Mouse (Mus musculus) forebrain, embryonic 16.5 days (tissue): ENCODE results near the gene Sipa1l1. TPM values are rescaled to one million over a fixed set of nuclear protein-coding genes. Genes with fewer than 3 reads are reported as not detected.

Experiments used
- ATAC-seq: fragments of 200-750 bp; cut with Nextera tagmentation; 2 replicates; pipeline ENCODE4 v1.8.0; 2017; ENCODE audit warnings: mild to moderate bottlenecking, moderate library complexity
- H3K27ac ChIP-seq: fragments of 300-500 bp; sonication (generic); 2 replicates; pipeline ENCODE4 v1.5.1; 2014; ENCODE audit warnings: low read length, control low read depth
- H3K27me3 ChIP-seq: fragments of 300-500 bp; sonication (generic); replicated peaks from 2 replicates; pipeline ENCODE4 v1.6.1; 2014; ENCODE audit warnings: low read length; ENCODE audit not compliant: control insufficient read depth, insufficient read depth
- H3K36me3 ChIP-seq: fragments of 300-500 bp; sonication (generic); 2 replicates; pipeline ENCODE4 v1.6.1; 2014; ENCODE audit not compliant: control insufficient read depth, insufficient read depth
- H3K4me1 ChIP-seq: fragments of 300-500 bp; sonication (generic); replicated peaks from 2 replicates; pipeline ENCODE4 v1.6.1; 2014; ENCODE audit warnings: low read length; ENCODE audit not compliant: control insufficient read depth, insufficient read depth
- H3K4me2 ChIP-seq: fragments of 300-500 bp; sonication (generic); 2 replicates; pipeline ENCODE4 v1.6.1; 2014; ENCODE audit warnings: mild to moderate bottlenecking, low read length, control low read depth
- H3K4me3 ChIP-seq: fragments of 300-500 bp; sonication (generic); replicated peaks from 2 replicates; pipeline ENCODE4 v1.5.1; 2014; ENCODE audit warnings: mild to moderate bottlenecking, low read length, control low read depth
- H3K9ac ChIP-seq: fragments of 300-500 bp; sonication (generic); replicated peaks from 2 replicates; pipeline ENCODE4 v1.6.1; 2014; ENCODE audit warnings: low read depth, low read length, control low read depth
- H3K9me3 ChIP-seq: fragments of 300-500 bp; sonication (generic); 2 replicates; pipeline ENCODE4 v1.6.1; 2016; ENCODE audit warnings: low read length; ENCODE audit not compliant: control insufficient read depth
- WGBS: fragments of 180-500 bp; shearing (Covaris S2); extraction: QIAGEN DNeasy Blood & Tissue Kit; methylation state at CpG from one replicate; pipeline ENCODE4 v1.1.7; 2014; 5-methylcytosine and 5-hydroxymethylcytosine counted together
- polyA plus RNA-seq: library from polyadenylated mRNA; unstranded; fragments of >200 nt; fragmentation: Nextera tagmentation; extraction: Ambion mirVana; gene quantifications from 2 replicates; pipeline ENCODE4 v1.2.1, GENCODE M21; 2015

The Sipa1l1 gene
- polyA plus RNA-seq, 1 experiment from 2014 or later, result 26.8 TPM

- Histone ChIP-seq H3K27me3 (no peaks in the 10 kb centered on the region), H3K4me3 (no peak overlapping the region), H3K9ac (no peak overlapping the region), H3K4me1 (peaks cover 11% of the 10 kb centered on the region), H3K4me2 (no peak overlapping the region), H3K27ac (no peak overlapping the region), H3K9me3 (no peaks in the 10 kb centered on the region), H3K36me3 (no peaks in the 10 kb centered on the region)
- no peak for ATAC-seq
- 75% methylated on average over 2 of the region's 2 CpGs for WGBS
Observed at GRCm38 (mm10) chr12:82311593-82311992, 142.5 kb downstream of the Sipa1l1 start.

GRCm38 (mm10) chr12:82312091-82312820 lies 143.1 kb downstream of the Sipa1l1 start:
- Histone ChIP-seq H3K4me1 (peaks cover 11% of the 10 kb centered on the region), H3K27me3 (no peaks in the 10 kb centered on the region), H3K36me3 (no peaks in the 10 kb centered on the region), H3K4me2 (no peak overlapping the region), H3K27ac (no peak overlapping the region), H3K9me3 (no peaks in the 10 kb centered on the region), H3K4me3 (no peak overlapping the region), H3K9ac (no peak overlapping the region)
- 39% methylated on average over 17 of the region's 17 CpGs for WGBS
- peak; percentile 62; the same call in 1 of the 2 replicates for ATAC-seq

- H3K36me3 ChIP-seq, result no peaks in the 10 kb centered on the region
- no peak overlapping the region for H3K4me3 ChIP-seq
- ATAC-seq, result no peak
- no peak overlapping the region for H3K4me2 ChIP-seq
- no peaks in the 10 kb centered on the region for H3K9me3 ChIP-seq
- no peaks in the 10 kb centered on the region for H3K27me3 ChIP-seq
- H3K4me1 ChIP-seq, result peaks cover 11% of the 10 kb centered on the region
- WGBS, result 95% methylated on average over 3 of the region's 3 CpGs
- H3K9ac ChIP-seq, result no peak overlapping the region
- no peak overlapping the region for H3K27ac ChIP-seq
Observed at GRCm38 (mm10) chr12:82313091-82313490, 144.0 kb downstream of the Sipa1l1 start.

DNA sequence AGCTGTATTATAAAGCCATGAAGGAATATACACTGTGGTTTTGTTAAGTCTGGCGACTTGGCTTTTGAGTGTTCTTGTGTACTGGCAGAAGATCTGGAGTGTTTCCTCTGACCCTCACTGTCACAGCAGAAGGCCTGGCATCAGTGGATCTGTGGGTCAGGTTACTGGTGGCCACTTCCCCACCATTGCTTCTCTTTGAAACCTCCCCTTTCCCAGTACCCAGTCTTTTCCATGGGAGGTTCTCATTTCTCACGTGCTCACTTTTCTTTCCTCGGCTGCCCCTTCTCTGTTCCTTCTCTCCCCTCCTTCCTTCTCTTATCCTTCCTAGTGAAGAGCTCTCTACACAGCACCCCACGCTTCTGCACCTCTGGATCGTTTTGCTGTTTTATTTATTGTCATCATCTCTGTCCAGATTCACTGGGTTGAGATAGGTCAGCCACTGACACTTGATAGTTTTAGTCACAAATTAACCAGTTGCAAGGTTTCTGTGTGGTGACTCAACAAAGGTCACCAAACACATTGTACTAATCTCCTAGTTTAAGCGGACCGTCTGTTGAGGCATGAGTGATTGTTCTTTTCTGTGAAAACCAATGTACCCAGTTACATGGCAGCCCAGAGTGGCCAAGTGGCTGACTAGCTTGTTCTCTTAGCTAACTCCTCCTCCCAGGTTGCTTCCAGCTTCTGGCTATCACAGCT lies 150.5 kb downstream of the Sipa1l1 start:
- Histone ChIP-seq H3K4me1 (no peaks in the 10 kb centered on the region; the same call in 1 of the 2 replicates), H3K4me3 (no peak overlapping the region), H3K4me2 (no peak overlapping the region), H3K27me3 (no peaks in the 10 kb centered on the region), H3K9me3 (no peaks in the 10 kb centered on the region), H3K27ac (no peak overlapping the region), H3K36me3 (no peaks in the 10 kb centered on the region), H3K9ac (no peak overlapping the region)
- no peak for ATAC-seq
- 90% methylated on average over 7 of the region's 7 CpGs for WGBS

DNA sequence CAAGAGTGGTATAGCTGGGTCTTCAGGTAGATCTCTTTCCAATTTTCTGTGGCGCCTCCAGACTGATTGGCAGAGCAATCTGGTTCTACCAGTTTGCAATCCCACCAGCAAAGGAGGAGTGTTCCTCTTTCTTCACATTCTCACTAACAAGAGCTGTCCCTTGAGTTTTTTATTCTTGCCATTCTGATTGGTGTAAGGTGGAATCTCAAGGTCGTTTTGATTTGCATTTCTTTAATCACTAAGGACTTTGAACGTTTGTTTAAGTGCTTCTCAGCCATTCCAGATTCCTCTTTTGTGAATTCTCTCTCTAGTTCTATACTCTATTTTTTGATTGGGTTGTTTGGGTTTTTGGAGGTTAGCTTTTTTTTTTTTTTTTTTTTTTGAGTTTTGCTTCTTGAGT lies 151.1 kb downstream of the Sipa1l1 start:
- WGBS, result 51% methylated on average over 3 of the region's 3 CpGs
- Histone ChIP-seq H3K27me3 (no peaks in the 10 kb centered on the region), H3K9me3 (no peaks in the 10 kb centered on the region), H3K4me2 (no peak overlapping the region), H3K36me3 (no peaks in the 10 kb centered on the region), H3K27ac (no peak overlapping the region), H3K4me3 (no peak overlapping the region), H3K4me1 (no peaks in the 10 kb centered on the region; the same call in 1 of the 2 replicates), H3K9ac (no peak overlapping the region)
- no peak for ATAC-seq

- Histone ChIP-seq H3K9ac (no peak overlapping the region), H3K4me3 (no peak overlapping the region), H3K9me3 (no peaks in the 10 kb centered on the region), H3K4me2 (no peak overlapping the region), H3K27me3 (no peaks in the 10 kb centered on the region), H3K27ac (no peak overlapping the region), H3K36me3 (no peaks in the 10 kb centered on the region), H3K4me1 (no peaks in the 10 kb centered on the region; the same call in 1 of the 2 replicates)
- no peak for ATAC-seq
- WGBS, result 77% methylated on average over 8 of the region's 8 CpGs
Observed at GRCm38 (mm10) chr12:82321397-82321796, 152.3 kb downstream of the Sipa1l1 start.

DNA sequence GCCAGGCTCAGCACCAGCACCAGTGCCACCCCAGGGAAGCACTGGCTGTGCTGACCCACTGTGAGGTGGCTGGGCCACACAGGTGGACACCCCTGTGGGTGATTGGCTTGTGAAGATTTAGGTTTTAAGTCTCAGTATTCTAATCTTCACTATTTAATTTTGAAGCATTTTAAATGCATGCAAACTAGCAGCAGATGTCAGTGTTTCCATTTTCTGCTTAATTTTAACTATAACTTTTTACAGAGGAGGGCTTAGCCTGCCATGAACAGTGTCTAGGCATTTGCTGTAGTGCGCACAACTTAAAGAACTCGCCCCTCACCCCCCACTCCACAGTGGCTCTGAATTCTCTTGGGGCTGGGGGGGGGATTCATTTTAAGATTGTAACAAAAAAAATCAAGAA lies 152.7 kb downstream of the Sipa1l1 start:
- Histone ChIP-seq H3K36me3 (no peaks in the 10 kb centered on the region), H3K4me1 (no peaks in the 10 kb centered on the region; the same call in 1 of the 2 replicates), H3K4me2 (no peak overlapping the region), H3K27ac (no peak overlapping the region), H3K9ac (no peak overlapping the region), H3K27me3 (no peaks in the 10 kb centered on the region), H3K4me3 (no peak overlapping the region), H3K9me3 (no peaks in the 10 kb centered on the region)
- no peak for ATAC-seq
- WGBS, result 89% methylated on average over 2 of the region's 2 CpGs

DNA sequence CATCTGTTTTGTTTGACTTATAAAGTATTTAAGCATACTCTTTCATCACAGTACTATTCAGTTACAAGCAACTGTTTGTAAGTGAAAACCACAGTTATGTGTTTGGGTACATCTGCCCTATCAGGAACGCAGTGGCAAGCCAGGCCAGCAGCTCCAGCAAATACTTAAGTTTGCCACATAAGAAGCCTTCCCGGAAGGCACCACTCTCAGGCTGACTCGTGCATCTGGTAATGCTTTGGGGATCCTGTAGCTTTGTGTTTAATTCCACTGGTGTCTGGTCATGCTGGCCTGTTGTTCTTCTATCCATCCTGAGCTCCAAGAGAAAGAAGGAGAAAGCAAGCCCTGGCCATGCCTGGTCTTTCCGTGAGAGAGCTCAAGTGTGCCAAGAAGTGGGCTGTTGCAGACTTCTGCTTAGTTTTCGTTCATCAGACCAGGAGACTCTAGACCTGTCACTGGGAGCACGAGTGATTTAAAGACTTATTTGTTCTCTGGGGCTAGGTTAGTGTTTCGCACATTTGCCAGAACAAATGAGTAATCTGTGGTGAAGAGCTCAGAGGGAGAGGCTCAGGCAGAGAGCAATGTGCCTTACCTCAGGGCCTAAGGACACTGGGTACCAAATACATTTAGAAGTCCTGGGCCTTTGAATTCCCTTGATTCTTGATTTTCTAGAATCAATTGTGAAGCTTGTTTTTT lies 153.8 kb downstream of the Sipa1l1 start:
- Histone ChIP-seq H3K4me2 (no peak overlapping the region), H3K4me1 (no peaks in the 10 kb centered on the region; the same call in 1 of the 2 replicates), H3K9ac (no peak overlapping the region), H3K4me3 (no peak overlapping the region), H3K9me3 (no peaks in the 10 kb centered on the region), H3K27ac (no peak overlapping the region), H3K27me3 (no peaks in the 10 kb centered on the region), H3K36me3 (no peaks in the 10 kb centered on the region)
- WGBS, result 75% methylated on average over 7 of the region's 7 CpGs
- ATAC-seq, result no peak

DNA sequence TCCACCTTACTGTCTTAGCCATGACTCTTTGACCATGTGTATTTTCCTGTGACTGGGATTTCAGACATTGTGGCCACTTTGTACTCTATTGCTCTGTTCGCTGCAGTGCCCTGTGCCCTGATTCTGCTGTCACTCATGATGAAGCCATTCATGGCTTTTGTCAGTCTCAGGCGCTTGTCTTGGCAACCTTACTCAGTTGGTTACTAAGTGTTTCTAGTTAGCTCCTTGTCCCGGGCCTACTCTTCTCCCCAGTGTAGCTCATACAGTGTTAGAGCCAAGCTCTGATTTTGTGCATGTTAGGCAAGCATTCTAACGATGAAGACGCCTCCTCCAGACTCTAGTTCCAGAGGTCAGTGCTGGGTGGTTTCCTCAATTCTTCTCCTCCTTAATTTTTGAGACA lies 155.5 kb downstream of the Sipa1l1 start:
- Histone ChIP-seq H3K27me3 (no peaks in the 10 kb centered on the region), H3K4me1 (no peaks in the 10 kb centered on the region; the same call in 1 of the 2 replicates), H3K27ac (no peak overlapping the region), H3K36me3 (no peaks in the 10 kb centered on the region), H3K4me2 (no peak overlapping the region), H3K9ac (no peak overlapping the region), H3K9me3 (no peaks in the 10 kb centered on the region), H3K4me3 (no peak overlapping the region)
- ATAC-seq, result no peak
- WGBS, result 70% methylated on average over 5 of the region's 5 CpGs
